Mouse (Mus musculus): Measurements from ENCODE around the gene Col6a4.

DNA sequence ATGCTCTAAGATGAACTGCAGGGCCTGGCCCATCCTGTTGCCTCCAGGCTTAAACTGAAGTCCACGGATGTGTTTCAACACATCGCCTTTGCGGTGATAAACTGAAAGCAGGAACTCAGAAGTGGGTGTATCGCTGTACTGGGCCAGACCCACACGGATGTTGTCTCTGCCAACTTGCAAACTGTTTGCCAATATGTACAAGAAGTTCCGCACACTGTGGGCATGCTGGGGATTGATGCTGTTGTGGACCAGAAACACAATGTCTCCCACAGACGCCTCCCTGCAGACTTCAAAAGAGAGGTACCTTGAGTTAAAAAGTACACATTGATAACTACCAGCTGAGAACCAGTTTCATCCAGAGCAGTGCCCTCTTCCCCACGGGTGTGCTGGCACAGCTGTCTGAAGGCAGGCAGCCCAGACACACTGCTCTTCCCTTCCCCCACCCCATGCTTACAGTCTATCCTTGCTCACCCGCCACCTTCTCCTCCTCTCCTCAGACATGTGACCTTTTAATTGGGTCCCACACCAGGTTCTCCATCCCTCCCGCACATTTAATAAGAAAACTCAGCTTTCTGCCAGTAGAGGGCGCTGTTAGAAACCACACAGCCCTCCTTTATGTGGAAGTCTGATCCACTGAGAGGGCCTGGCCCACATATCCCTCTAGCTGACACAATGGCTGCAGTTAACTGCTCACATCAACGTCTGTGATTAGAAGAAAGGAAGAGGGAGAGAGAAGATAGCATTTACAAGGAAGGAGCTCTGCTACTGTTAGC, 16.1 kb downstream of the Col6a4 start:
- peak; percentile 55 for TF ChIP-seq CTCF (IDR thresholded peaks at IDR 0.05; ENCODE audit: low read depth)
- no peak for TF ChIP-seq EP300 (IDR thresholded peaks at IDR 0.05; ENCODE audit: low read depth)

Data from liver, embryonic 14.5 days (tissue).